Mouse (Mus musculus) kidney, adult 2 months (tissue): ENCODE measurements at regions not wholly inside any gene's neighbourhood (a gene's known extent, or its start where the extent isn't known, plus 50 kb on each side); places are given as distances from the start of the nearest gene placed in this dataset.

Experiments
- CTCF ChIP-seq: fragments of 200-500 bp; conservative IDR thresholded peaks from 2 replicates; pipeline ENCODE4 v1.5.1; 2011; ENCODE audit warnings: low read depth, mild to moderate bottlenecking, control low read depth, low read length, moderate library complexity, mixed read lengths; ENCODE audit not compliant: insufficient read depth, insufficient read length
- POLR2A ChIP-seq: fragments of 200-500 bp; IDR thresholded peaks from one replicate; pipeline ENCODE4 v1.6.1; 2011; ENCODE audit warnings: low read depth, low read length, control low read depth

- no peak for TF ChIP-seq CTCF
- no peak for TF ChIP-seq POLR2A
These were observed 486.9 kb downstream of the Adgrl2 start for GRCm38 (mm10) chr3:148503432-148503831.
